Mouse (Mus musculus) forebrain, embryonic 10.5 days (tissue): Measurements from ENCODE around the gene Spaca6. TPM values are rescaled to one million over a fixed set of nuclear protein-coding genes. Genes with fewer than 3 reads are reported as not detected.

Experiments
- DNase-seq: peaks from one replicate; pipeline ENCODE4 v3.0.0-alpha.2; 2017; ENCODE audit warnings: low spot score; ENCODE audit errors: extremely low spot score
- H3K27ac ChIP-seq: fragments of 300-500 bp; sonication (generic); 2 replicates; pipeline ENCODE4 v1.5.1; 2016; ENCODE audit warnings: mild to moderate bottlenecking
- H3K27me3 ChIP-seq: fragments of 300-500 bp; sonication (generic); 2 replicates; pipeline ENCODE4 v1.6.1; 2016; ENCODE audit warnings: mild to moderate bottlenecking; ENCODE audit not compliant: poor library complexity, severe bottlenecking
- H3K36me3 ChIP-seq: fragments of 300-500 bp; sonication (generic); replicated peaks from 2 replicates; pipeline ENCODE4 v1.6.1; 2016; ENCODE audit warnings: mild to moderate bottlenecking, moderate library complexity
- H3K4me1 ChIP-seq: fragments of 300-500 bp; sonication (generic); 2 replicates; pipeline ENCODE4 v1.6.1; 2016
- H3K4me3 ChIP-seq: fragments of 300-500 bp; sonication (generic); 2 replicates; pipeline ENCODE4 v1.5.1; 2016; ENCODE audit warnings: mild to moderate bottlenecking, moderate library complexity
- H3K9me3 ChIP-seq: fragments of 300-500 bp; sonication (generic); 2 replicates; pipeline ENCODE4 v1.6.1; 2016; ENCODE audit warnings: mild to moderate bottlenecking, moderate library complexity
- WGBS: fragments of 180-500 bp; shearing (Covaris S2); methylation state at CpG from one replicate; pipeline ENCODE4 v1.1.7; 2016; 5-methylcytosine and 5-hydroxymethylcytosine counted together
- microRNA counts: library from miRNA; unstranded; fragments of <30 nt; microRNA quantifications from one replicate; lab custom pipeline; 2017
- microRNA-seq: library from miRNA; unstranded; fragments of <30 nt; microRNA quantifications from one replicate; pipeline ENCODE4, GENCODE M21; 2017
- polyA plus RNA-seq: library from polyadenylated mRNA; unstranded; fragments of >200 nt; fragmentation: Nextera tagmentation; extraction: Ambion mirVana; gene quantifications from 2 replicates; pipeline ENCODE4 v1.2.1, GENCODE M21; 2016

The Spaca6 gene
- polyA plus RNA-seq, 1 experiment from 2014 or later: 53.7 TPM

DNA sequence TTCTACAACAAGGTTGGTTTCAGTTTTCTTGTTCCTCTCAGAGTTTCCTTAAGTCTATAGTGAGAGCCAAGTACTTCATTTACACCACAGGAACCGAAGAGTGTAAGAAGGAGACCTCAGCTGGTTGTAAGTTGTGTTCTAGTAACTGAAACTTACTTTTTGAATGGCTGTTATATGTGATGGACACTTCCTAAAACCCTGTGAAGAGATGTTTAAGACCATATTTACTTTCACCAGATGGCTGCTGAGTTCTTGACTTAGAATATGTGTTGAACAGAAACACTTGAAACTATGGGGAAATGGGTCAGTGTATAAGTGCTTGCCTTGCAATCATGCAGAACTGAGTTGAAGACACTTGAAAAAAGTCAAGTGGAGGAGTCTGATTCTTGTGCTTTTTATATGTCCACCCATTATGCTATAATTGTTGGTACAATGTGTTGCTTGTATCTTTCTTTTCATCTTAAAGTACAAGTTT, 60.9 kb downstream of the Spaca6 start, which contains the start of the genes Fpr2 and Fpr3:
Fpr2 (plus strand) TSS at position 51 of the 475 bp plus-strand sequence.
Fpr3 (plus strand) TSS at position 79 of the 475 bp plus-strand sequence.
- no peaks in the 10 kb centered on the region for H3K9me3 ChIP-seq
- H3K27ac ChIP-seq: no peak within 1 kb of the TSS
- 70% methylated on average over 1 of the region's 1 CpGs for WGBS
- no peaks in the 10 kb centered on the region for H3K36me3 ChIP-seq
- DNase-seq: no peak
- H3K4me3 ChIP-seq: no peak within 1 kb of the TSS
- H3K4me1 ChIP-seq: no peaks in the 10 kb centered on the region
- H3K27me3 ChIP-seq: no peaks in the 10 kb centered on the region

GRCm38 (mm10) chr17:17889732-17890425, 62.9 kb downstream of the Spaca6 start:
- WGBS: 92% methylated on average over 2 of the region's 2 CpGs

More at GRCm38 (mm10) chr17:17889732-17890425, 62.9 kb downstream of the Spaca6 start:
- Histone ChIP-seq H3K36me3 (no peaks in the 10 kb centered on the region), H3K27me3 (no peaks in the 10 kb centered on the region), H3K4me1 (no peaks in the 10 kb centered on the region), H3K4me3 (no peak overlapping the region), H3K9me3 (no peaks in the 10 kb centered on the region), H3K27ac (no peak overlapping the region)
- DNase-seq: no peak

MicroRNAs within 50 kb of the gene (microRNA counts, 519-probe panel; counts per million panel counts)
- microRNA mmu-let-7e (lab: Ali Mortazavi, UCI): 6,290 counts per million, percentile 93 among the panel's probes with 10 or more counts
- 3,984 counts per million, percentile 76 among the panel's probes with 10 or more counts for microRNA mmu-miR-125a-3p (lab: Ali Mortazavi, UCI)
- microRNA mmu-miR-125a-5p (lab: Ali Mortazavi, UCI): 8,374 counts per million, percentile 98 among the panel's probes with 10 or more counts
- microRNA mmu-miR-99b (lab: Ali Mortazavi, UCI): 6,448 counts per million, percentile 94 among the panel's probes with 10 or more counts

Small RNA genes lying within 50 kb of the gene (microRNA-seq; reads per million reads assigned to microRNA genes)
- gene Gm25927 (not detected), gene Mir125a (2,547 reads per million, percentile 83 among the genes with 10 or more reads in this experiment), gene Mir99b (23,097 reads per million, percentile 98 among the genes with 10 or more reads in this experiment), gene Mirlet7e (not detected)

Other genes starting within 250 kb of the Spaca6 start
- 6.3 and 6.5 TPM in 2 replicates for gene Lnpep, start 202.1 kb upstream of the Spaca6 start, polyA plus RNA-seq
- not detected in 2 replicates for gene Vmn2r90, start 123.4 kb upstream of the Spaca6 start, polyA plus RNA-seq
- gene Has1, start 28.0 kb downstream of the Spaca6 start, polyA plus RNA-seq: 1.00 and 1.4 TPM in 2 replicates
- gene Fpr1, start 56.8 kb downstream of the Spaca6 start, polyA plus RNA-seq: not detected in 2 replicates
- gene Fpr2, start 60.7 kb downstream of the Spaca6 start, polyA plus RNA-seq: not detected in 2 replicates
- not detected in 2 replicates for gene Fpr3, start 60.7 kb downstream of the Spaca6 start, polyA plus RNA-seq
- gene Fpr-rs4, start 194.6 kb downstream of the Spaca6 start, polyA plus RNA-seq: not detected in 2 replicates
- gene Vmn2r124, start 222.3 kb downstream of the Spaca6 start, polyA plus RNA-seq: not detected in 2 replicates